Mouse (Mus musculus) heart, adult 2 months (tissue): ENCODE results near the gene Tbc1d17.

Experiments used
- EP300 ChIP-seq: fragments of 200-500 bp; IDR thresholded peaks from 2 replicates; pipeline ENCODE4 v1.6.1; 2011; ENCODE audit warnings: low read depth, low read length, control low read depth; ENCODE audit not compliant: insufficient read depth
- POLR2A ChIP-seq: fragments of 200-500 bp; IDR thresholded peaks from 2 replicates; pipeline ENCODE4 v1.6.1; 2011; ENCODE audit warnings: mild to moderate bottlenecking, low read depth, low read length, control low read depth; ENCODE audit not compliant: insufficient read depth

DNA sequence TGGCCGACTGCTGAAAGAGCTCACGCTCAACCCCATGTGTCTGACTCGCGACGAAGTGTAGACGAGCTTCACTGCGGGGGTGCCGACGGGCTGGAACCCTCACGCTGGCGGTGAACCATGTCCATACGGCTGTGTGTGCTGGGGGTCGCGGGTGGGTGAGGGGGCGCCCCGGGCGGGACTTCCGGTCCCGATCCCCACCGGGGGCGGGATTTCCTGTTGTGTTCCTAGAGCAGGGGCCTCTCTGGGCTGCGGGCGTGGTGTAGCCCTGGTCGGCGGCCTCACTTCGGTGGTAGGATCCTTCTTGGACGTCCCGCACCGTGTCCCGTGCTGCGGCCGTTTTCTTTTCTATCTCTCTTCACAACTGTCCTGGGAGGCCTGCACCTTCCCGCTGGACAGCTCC lies 1.3 kb upstream of the Tbc1d17 start:
- TF ChIP-seq POLR2A = peak; percentile 42; the same call in 1 of the 2 replicates
- no peak for TF ChIP-seq EP300
